Mouse (Mus musculus) hindbrain, embryonic 14.5 days (tissue): ENCODE data around the gene Syt9. TPM values are rescaled to one million over a fixed set of nuclear protein-coding genes. Genes with fewer than 3 reads are reported as not detected.

Source experiments
- ATAC-seq: fragments of 200-750 bp; cut with Nextera tagmentation; 2 replicates; pipeline ENCODE4 v1.8.0; 2017; ENCODE audit warnings: moderate number of reproducible peaks, mild to moderate bottlenecking, moderate TSS enrichment, moderate library complexity; ENCODE audit not compliant: low FRiP score
- DNase-seq: peaks from one replicate; pipeline ENCODE4 v3.0.0-alpha.2; 2015; ENCODE audit warnings: low spot score
- H3K27ac ChIP-seq: fragments of 300-500 bp; sonication (generic); 2 replicates; pipeline ENCODE4 v1.5.1; 2014; ENCODE audit warnings: mild to moderate bottlenecking, moderate library complexity
- H3K27me3 ChIP-seq: fragments of 300-500 bp; sonication (generic); 2 replicates; pipeline ENCODE4 v1.6.1; 2014; ENCODE audit warnings: mild to moderate bottlenecking, low read length, mixed read lengths; ENCODE audit not compliant: control insufficient read depth, insufficient read depth
- H3K36me3 ChIP-seq: fragments of 300-500 bp; sonication (generic); replicated peaks from 2 replicates; pipeline ENCODE4 v1.6.1; 2014; ENCODE audit not compliant: control insufficient read depth, insufficient read depth
- H3K4me1 ChIP-seq: fragments of 300-500 bp; sonication (generic); replicated peaks from 2 replicates; pipeline ENCODE4 v1.6.1; 2014; ENCODE audit warnings: antibody characterized with exemption, low read length, mixed read lengths; ENCODE audit not compliant: control insufficient read depth, insufficient read depth
- H3K4me2 ChIP-seq: fragments of 300-500 bp; sonication (generic); replicated peaks from 2 replicates; pipeline ENCODE4 v1.6.1; 2014; ENCODE audit warnings: mild to moderate bottlenecking, moderate library complexity
- H3K4me3 ChIP-seq: fragments of 300-500 bp; sonication (generic); replicated peaks from 2 replicates; pipeline ENCODE4 v1.5.1; 2014; ENCODE audit warnings: mild to moderate bottlenecking, low read length
- H3K9ac ChIP-seq: fragments of 300-500 bp; sonication (generic); 2 replicates; pipeline ENCODE4 v1.6.1; 2014
- H3K9me3 ChIP-seq: fragments of 300-500 bp; sonication (generic); 2 replicates; pipeline ENCODE4 v1.6.1; 2016; ENCODE audit warnings: low read length; ENCODE audit not compliant: control insufficient read depth
- WGBS: fragments of 180-500 bp; shearing (Covaris S2); extraction: QIAGEN DNeasy Blood & Tissue Kit; methylation state at CpG from one replicate; pipeline ENCODE4 v1.1.7; 2014; 5-methylcytosine and 5-hydroxymethylcytosine counted together
- polyA plus RNA-seq: library from polyadenylated mRNA; unstranded; fragments of >200 nt; fragmentation: Nextera tagmentation; extraction: Ambion mirVana; gene quantifications from 2 replicates; pipeline ENCODE4 v1.2.1, GENCODE M21; 2014

Syt9 gene
- polyA plus RNA-seq, 1 experiment from 2014 or later: 13.2 TPM

DNA sequence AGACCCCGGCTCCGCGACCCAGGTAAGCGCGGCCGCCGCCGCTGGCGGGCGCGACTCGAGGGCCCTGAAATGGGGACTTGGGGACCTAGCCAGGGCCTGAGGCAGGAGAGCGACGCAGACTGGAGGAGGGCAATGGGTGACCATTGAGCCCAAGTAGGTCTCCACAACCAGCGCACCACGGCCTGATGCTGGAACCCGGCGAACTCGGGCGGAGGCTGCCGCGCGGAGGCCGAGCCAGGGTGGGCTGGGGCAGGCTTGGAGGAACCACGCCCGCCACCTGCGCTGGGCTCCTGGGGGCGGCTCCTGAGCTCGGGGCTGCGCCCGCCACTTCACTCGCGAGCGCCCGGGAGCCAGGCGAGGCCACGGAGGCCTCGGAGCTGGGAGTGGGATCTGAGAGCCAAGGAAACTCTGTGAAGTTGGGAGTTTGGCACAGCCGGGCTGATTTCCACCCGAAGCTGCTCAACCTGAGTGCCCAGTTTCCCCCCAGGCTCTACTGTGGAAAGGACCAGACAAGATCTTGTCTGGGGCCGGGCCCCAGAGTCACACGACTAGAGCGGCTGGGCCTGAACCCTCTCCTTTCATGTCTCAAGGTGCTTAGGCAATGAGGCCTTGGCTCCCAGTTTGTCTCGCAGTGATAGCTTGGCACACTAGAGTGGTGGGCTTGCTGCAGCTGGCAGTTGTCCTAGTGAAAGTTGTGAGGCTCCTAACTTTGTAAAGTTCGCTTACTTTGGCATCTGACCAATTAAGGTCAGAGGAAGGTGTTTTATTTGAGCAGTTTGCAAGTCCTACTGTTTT is 795 bp downstream of the Syt9 start:
- peak overlapping the region; percentile 73 for H3K9ac ChIP-seq
- H3K4me3 ChIP-seq: peak overlapping the region; percentile 88
- H3K36me3 ChIP-seq: no peaks in the 10 kb centered on the region
- H3K4me2 ChIP-seq: peak overlapping the region; percentile 98
- no peaks in the 10 kb centered on the region for H3K4me1 ChIP-seq
- H3K9me3 ChIP-seq: no peaks in the 10 kb centered on the region
- ATAC-seq (no peak; the same call in 1 of the 2 replicates), DNase-seq (no peak)
- no peak overlapping the region for H3K27ac ChIP-seq
- WGBS: 2% methylated on average over 45 of the region's 45 CpGs
- H3K27me3 ChIP-seq: peaks cover 35% of the 10 kb centered on the region

DNA sequence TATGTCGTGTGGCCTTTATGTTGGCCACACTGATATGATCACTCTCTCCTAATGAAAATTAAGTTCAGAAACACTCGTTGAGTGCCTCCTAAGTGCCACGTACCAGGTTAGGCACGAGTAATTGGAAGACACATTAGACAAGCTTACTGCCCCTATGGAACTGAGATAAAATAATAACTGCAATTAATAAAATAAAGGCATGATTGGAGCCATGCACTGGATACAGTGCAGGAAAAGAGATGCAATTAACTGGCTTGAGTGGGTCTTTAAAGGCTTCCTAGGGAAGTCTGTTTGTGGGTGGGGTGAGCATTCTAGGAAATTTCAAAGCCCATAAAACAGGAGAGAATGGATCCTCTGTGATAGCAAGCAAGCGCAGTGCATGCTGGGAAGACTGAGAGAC is 10.0 kb downstream of the Syt9 start:
- Histone ChIP-seq H3K27me3 (no peaks in the 10 kb centered on the region), H3K9me3 (no peaks in the 10 kb centered on the region), H3K4me3 (no peak overlapping the region), H3K9ac (no peak overlapping the region), H3K36me3 (no peaks in the 10 kb centered on the region), H3K27ac (no peak overlapping the region), H3K4me2 (no peak overlapping the region), H3K4me1 (no peaks in the 10 kb centered on the region)
- no peak for DNase-seq
- WGBS: 85% methylated on average over 5 of the region's 5 CpGs
- ATAC-seq: no peak

DNA sequence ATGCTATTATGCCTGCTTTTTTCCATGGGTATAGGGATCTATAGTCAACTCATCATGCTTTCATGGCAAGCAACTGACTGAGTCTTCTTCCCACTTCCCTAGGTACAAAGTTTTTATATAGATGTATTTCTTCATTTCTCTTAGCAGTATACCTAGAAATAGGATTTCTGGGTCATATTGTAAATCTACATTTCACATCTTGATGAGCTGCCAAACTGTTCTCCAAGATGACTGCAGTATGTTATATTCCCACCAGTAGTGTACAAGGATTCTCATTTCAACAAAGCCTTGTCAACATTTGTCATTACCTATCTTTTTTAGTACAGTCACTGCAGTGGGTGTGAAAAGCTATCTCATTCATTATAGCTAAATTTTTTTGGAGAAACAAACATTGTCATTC is 19.1 kb downstream of the Syt9 start:
- ATAC-seq: no peak
- H3K4me3 ChIP-seq: no peak overlapping the region
- H3K27ac ChIP-seq: no peak overlapping the region
- H3K4me1 ChIP-seq: no peaks in the 10 kb centered on the region
- no peak for DNase-seq
- no peaks in the 10 kb centered on the region for H3K27me3 ChIP-seq
- no peak overlapping the region for H3K4me2 ChIP-seq
- H3K36me3 ChIP-seq: no peaks in the 10 kb centered on the region
- no peaks in the 10 kb centered on the region for H3K9me3 ChIP-seq
- H3K9ac ChIP-seq: no peak overlapping the region

DNA sequence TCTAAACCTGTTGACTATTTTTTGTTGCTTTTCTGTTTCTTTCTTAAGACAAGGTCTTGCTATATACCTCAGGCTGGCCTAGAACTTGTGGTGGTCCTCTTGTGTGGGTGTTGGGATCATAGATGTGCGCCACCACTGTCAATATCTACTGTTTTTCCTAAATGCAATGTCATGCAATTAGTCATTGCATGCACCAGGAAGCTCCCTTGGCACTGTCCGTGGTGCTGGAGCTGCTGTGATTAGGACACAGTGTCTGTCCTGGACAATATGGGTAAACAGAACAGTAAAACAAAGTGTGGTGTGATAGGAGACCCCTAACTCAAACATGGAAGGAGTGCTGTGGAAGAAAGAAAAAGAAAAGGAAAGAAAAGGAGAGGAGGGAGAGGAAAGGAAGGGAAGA is 22.2 kb downstream of the Syt9 start:
- DNase-seq: no peak
- 82% methylated on average over 2 of the region's 2 CpGs for WGBS

DNA sequence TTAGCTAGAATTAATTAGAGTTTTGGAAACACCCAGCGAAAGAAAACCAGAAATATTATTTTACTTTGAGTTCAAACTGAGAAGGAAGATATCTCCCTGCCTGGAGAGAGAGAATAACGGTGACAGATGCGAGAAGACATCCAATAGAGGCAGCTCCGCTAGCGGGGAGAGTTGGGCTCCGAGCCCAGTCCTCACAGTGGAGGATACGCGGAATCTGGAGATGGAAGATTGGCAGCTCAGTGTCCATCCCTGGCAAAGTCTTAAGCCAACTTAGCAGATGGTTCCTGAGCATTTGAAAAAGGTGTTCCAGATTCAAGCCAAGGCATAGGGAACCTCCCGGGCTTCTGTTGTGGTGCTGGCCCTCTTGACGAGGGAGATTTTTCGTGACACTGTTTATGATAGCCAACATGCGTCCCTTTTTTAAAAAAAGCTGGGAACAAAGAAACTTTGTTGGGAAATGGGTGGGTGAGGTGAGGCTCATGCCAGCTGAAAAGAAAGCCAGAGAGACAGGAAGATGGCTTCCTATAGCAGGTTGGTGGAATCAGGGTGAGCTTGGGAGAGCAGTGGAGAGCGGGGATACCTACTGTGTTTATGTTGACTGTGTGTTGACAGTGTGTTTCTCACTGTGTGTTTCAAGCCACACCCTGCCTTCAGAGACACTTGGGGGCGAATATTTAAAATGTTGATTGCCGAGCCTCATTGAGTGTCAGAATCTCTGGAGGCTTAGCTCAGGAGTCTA is 29.7 kb downstream of the Syt9 start:
- no peaks in the 10 kb centered on the region for H3K27me3 ChIP-seq

More for the DNA sequence above, 22.2 kb downstream of the Syt9 start:
- no peaks in the 10 kb centered on the region for H3K9me3 ChIP-seq
- H3K4me1 ChIP-seq: no peaks in the 10 kb centered on the region
- H3K4me2 ChIP-seq: no peak overlapping the region
- H3K9ac ChIP-seq: no peak overlapping the region
- H3K27me3 ChIP-seq: no peaks in the 10 kb centered on the region
- H3K27ac ChIP-seq: no peak overlapping the region
- no peak overlapping the region for H3K4me3 ChIP-seq
- no peak for ATAC-seq
- no peaks in the 10 kb centered on the region for H3K36me3 ChIP-seq

DNA sequence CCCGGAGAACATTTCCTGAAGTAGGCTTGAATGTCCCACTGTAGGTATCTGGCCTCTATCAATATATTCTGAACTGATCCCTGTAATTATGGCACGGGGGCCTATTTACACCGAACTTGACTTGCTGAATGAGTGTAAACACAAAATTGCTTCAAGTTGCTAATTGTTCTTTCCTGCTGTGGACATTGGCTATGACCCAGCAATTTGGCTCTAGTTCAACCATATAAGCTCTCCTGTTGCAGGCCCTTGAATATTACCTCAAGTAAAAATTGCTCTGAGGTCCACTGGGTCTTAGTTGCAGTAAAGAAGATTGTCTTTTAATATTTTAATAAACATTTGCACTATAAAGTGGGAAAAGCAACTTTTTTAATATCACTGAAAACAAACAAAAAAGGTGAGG is 32.7 kb downstream of the Syt9 start:
- DNase-seq (no peak), ATAC-seq (no peak)
- no peak overlapping the region for H3K27ac ChIP-seq
- no peaks in the 10 kb centered on the region for H3K36me3 ChIP-seq
- no peaks in the 10 kb centered on the region for H3K4me1 ChIP-seq
- H3K9me3 ChIP-seq: no peaks in the 10 kb centered on the region
- no peak overlapping the region for H3K9ac ChIP-seq
- H3K4me3 ChIP-seq: no peak overlapping the region
- H3K4me2 ChIP-seq: no peak overlapping the region
- WGBS: 83% methylated on average over 3 of the region's 3 CpGs
- H3K27me3 ChIP-seq: no peaks in the 10 kb centered on the region

More for the DNA sequence above, 29.7 kb downstream of the Syt9 start:
- no peaks in the 10 kb centered on the region for H3K9me3 ChIP-seq
- 88% methylated on average over 15 of the region's 15 CpGs for WGBS
- no peak for DNase-seq
- no peak overlapping the region for H3K4me2 ChIP-seq
- H3K4me3 ChIP-seq: no peak overlapping the region
- no peak overlapping the region for H3K27ac ChIP-seq
- H3K9ac ChIP-seq: no peak overlapping the region
- no peaks in the 10 kb centered on the region for H3K36me3 ChIP-seq
- ATAC-seq: no peak
- no peaks in the 10 kb centered on the region for H3K4me1 ChIP-seq

DNA sequence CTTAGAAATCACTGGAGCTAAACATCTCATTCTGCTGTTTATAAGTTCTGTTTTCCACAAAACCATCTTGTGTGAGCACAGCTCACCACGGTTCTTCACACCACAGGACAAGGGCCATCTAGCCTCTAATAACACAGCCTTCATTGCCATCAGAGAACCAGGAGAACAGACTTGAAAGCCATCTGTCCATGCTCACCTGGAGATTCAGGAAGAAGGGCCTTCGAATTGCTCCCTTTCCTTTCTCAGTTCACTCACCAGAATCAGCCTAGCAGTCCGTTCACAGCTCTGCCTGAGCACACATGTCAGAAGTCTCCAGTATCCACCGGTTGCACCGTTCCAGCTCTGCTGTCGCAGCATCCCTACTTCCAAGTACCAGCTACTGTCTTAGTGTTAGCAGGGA is 44.4 kb downstream of the Syt9 start:
- ATAC-seq (no peak), DNase-seq (no peak)
- H3K36me3 ChIP-seq: no peaks in the 10 kb centered on the region
- H3K4me2 ChIP-seq: no peak overlapping the region
- peaks cover 4% of the 10 kb centered on the region; the same call in 1 of the 2 replicates for H3K9me3 ChIP-seq
- H3K27ac ChIP-seq: no peak overlapping the region
- no peak overlapping the region for H3K4me3 ChIP-seq
- no peak overlapping the region for H3K9ac ChIP-seq
- no peaks in the 10 kb centered on the region for H3K27me3 ChIP-seq
- 91% methylated on average over 6 of the region's 6 CpGs for WGBS
- no peaks in the 10 kb centered on the region for H3K4me1 ChIP-seq

DNA sequence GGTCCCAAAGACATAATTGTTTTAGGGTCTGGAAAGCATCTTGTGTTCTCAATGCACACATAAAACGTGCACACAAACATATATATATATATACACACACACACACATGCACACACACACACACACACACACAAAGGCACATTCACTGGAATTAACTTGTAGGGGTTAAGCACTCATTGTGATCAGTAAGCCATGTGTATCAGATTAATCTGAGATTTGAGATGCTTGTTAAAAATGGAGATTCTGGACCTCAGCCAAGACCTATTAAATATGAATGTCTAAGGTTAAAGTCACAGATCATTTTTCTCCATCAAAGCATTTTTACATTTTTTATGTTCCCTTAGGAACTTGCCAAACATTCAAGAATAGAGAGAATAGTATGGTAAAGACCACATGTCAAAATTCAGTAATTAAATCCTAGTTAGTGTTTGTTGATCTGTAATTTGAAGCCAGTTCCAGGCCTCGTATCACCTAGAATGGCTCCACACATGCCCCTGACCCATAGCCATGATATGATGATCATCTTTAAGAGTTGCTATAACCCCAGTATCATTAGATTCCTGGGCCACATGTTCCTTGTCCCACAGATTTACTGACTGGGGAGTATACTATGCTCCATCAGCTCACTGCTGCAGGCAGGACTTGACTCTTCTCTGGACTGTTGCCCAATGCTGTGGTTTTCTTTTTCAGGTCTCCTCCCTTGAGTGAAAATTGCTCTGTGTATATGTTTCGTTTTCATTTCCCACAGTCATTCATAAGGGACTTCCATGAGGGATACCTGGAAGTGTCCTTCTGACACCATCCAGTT is 46.7 kb downstream of the Syt9 start:
- ATAC-seq (no peak), DNase-seq (no peak)
- H3K4me2 ChIP-seq: no peak overlapping the region
- H3K9me3 ChIP-seq: peaks cover 4% of the 10 kb centered on the region; the same call in 1 of the 2 replicates
- H3K36me3 ChIP-seq: no peaks in the 10 kb centered on the region
- no peaks in the 10 kb centered on the region for H3K27me3 ChIP-seq
- no peak overlapping the region for H3K4me3 ChIP-seq
- 75% methylated on average over 3 of the region's 3 CpGs for WGBS
- no peak overlapping the region for H3K9ac ChIP-seq
- no peak overlapping the region for H3K27ac ChIP-seq
- no peaks in the 10 kb centered on the region for H3K4me1 ChIP-seq

DNA sequence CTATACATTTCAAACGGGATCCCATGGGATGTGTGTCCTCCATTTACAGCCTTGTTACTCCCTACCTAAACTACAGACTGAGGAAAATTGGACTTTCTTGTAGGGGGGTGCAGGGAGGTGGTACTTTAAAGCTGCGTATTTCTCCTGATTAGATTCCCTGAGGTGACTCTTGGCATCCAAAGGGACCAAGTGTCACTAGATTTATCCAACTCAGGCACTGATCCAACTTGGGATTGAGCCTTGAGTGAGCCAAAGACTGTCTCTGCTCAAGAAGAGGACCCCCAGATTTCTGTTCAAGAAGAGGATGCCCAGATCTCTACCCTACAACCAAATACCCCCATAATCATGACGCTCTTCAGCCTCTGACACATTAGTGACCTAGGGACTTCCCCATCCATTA is 66.9 kb downstream of the Syt9 start:
- WGBS: 90% methylated on average over 3 of the region's 3 CpGs

More for the DNA sequence above, 66.9 kb downstream of the Syt9 start:
- no peaks in the 10 kb centered on the region for H3K9me3 ChIP-seq
- H3K4me3 ChIP-seq: no peak overlapping the region
- no peak overlapping the region for H3K4me2 ChIP-seq
- H3K36me3 ChIP-seq: no peaks in the 10 kb centered on the region
- DNase-seq: no peak
- ATAC-seq: no peak
- H3K27me3 ChIP-seq: no peaks in the 10 kb centered on the region
- H3K27ac ChIP-seq: no peak overlapping the region
- H3K9ac ChIP-seq: no peak overlapping the region
- H3K4me1 ChIP-seq: no peaks in the 10 kb centered on the region
